Mouse (Mus musculus): ENCODE data around the gene Nudt14.

DNA sequence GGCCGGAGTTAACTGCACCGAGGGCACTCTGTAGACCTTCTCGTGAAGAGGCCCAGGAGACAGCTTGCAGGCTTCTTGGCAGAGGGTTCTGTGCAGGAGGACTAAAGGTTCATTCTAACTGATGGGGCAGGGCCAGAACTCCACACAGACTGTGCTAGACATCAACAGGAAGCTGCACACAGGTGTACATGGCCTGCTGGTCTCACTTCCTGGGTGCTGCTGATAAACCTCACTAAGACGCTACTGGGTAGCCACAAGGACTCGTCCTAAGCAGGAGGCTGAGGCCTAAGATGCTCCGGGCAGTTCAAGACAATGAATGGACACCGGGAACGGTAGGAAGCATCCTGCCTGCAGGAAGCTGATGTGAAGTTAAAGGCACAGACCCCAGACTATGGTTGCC lies 17.5 kb upstream of the Nudt14 start:
- TF ChIP-seq EP300 (IDR thresholded peaks at IDR 0.05) (no peak), CTCF (IDR thresholded peaks at IDR 0.05) (no peak)
